Mouse (Mus musculus): ENCODE results near the gene St3gal3.
A peak's percentile ranks its signal among the peaks of the same experiment; 100 is the strongest.

Gene St3gal3

DNA sequence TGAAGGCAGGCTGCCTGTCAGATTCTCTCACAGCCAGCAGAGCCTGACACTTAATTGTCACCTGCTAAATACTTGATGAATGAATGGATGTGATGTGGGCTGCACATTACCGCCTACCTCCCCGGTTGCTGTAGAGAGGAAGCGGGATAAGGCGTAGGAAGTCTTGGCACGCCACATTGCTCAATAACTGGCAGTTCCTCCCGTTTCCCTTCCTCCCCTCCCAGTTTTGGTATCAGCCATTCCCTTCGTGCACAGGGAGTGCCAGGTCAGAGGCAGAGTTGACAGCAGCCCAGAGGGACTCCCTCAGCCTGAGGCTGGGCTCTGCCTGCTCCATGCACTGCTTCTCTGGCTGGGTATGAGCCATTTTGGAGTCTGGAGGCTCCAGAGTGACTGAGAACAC is 152.0 kb downstream of the St3gal3 start:
- DNase-seq: no peak

DNA sequence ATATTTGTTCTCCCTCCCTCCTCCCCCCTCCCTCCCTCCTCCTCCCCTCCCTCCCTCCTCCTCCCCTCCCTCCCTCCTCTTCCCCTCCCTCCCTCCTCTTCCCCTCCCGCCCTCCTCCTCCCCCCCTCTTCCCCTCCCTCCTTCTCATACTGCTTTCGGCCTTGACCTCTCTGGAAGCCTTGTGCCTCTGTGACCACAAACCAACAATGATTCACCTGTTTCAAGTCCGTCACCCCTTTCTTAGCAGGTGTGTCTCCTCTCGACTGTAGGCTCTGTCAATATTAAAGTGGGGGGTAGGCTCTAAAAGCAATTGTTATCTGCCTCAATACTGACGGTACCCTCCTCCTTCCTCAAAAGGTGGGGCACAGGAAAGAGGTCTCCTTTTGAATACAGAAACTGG is 153.2 kb downstream of the St3gal3 start:
- DNase-seq: no peak

DNA sequence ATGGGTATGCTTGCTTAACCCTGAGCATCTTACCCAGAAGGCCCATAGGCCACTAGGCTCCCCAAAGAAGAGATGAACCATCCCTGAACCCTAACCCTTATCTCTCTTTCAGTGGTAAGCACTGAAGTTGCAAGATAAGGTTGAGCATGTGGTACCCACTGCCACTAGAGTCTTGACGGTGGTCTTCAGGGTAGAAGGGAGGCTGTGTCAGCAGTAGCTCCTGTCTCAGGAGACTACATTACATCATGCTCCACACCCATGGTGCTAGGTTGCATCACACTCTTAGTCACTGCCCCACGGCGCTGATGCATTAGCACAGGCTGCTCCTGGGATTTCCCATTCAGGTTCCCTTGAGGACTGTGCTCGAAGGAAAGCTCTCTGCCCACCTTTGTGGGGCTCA is 154.6 kb downstream of the St3gal3 start:
- no peak for DNase-seq

DNA sequence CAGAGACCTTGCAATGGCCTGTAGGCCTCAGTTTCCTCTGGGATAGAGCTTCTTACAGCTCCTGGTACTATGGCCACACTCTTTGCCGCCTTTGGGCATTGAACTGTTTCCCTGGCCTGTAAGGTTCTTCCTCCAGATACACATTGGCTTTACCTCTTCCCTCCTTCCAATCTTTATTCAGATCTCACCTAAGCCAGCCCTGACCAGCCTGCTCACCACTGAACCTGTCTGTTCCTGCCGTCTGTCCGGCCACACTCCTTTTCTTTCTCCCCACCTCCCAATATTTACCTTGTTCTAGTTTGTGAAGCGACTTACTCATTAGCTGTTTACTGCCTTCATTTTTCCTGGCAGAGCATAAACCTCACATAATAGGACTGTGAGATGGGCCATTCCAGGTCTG is 155.5 kb downstream of the St3gal3 start:
- DNase-seq: no peak

DNA sequence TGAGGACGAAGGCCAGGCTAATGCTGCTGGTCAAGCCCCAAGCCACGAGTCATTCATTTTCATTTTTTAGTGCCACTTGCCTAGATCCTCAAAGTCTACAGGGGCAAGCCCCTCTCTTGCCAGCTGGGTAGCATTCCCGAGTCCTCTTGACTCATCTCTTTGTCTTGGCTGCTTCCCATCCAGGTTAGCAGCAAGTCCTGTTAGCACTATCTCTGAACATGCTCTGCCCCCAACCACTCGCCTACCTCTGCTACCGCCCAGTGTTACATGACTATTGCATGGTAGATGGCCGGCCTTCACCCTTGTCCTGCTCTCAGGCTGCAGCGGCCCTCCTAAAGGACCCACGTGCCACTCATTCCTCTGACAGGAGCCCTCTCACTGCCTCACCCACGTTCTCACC is 156.4 kb downstream of the St3gal3 start:
- DNase-seq: no peak

DNA sequence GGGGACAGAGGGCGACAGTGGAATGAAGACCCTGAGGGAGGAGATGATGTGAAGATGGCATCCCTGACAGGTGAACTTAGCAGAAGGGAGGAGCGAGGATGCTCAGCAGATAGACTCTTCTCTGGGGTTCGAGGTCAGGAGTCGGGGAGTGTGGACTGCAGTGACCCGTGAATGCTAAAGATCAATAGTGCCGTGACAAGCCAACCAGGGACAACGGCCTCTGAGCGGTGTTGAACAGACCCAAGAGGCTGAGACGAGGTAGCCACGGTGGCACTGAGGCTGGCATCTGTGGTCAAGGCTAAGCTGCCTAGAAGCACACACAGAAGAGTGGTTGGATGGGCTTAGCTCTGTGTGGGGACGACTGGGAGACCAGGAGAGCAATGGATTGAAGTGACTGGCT is 156.9 kb downstream of the St3gal3 start:
- no peak for DNase-seq

DNA sequence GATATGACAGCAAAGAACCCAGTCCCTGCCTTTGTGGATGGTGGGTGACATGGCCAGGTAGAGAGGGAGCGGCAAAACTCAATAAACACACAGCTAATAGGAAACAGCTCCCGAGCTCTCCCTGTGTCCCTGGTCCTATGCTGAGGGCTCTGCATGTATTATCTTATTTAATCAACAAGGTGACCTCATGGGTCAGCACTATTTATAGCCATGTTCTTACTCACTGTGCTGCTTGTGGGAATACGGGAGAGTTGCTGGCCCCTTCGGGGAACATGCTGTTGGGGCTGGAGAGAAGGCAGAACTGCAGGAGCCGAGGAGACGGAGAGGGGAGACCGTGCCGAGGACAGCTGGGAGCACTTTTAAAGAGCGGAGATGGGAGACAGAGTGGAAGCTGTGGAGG is 157.3 kb downstream of the St3gal3 start:
- no peak for DNase-seq

DNA sequence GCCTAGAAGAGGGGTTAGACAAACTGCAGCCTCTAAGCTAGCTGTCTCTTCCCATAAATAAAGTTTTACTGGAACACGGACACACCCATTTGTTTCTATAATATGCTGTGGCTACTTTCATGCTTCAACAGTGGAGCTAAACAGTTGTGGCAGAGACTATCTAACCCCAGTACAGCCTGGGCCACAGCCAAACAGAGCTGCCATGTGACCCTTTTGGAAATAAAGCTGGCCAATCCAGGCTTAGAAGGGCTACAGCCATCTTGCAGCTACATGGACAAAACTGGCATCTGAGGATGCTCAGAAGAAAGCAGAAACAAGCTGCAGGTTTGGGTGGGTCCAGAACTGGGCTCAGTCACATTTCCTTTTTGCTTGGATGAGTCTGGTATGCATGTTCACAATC is 158.9 kb downstream of the St3gal3 start:
- DNase-seq: no peak

DNA sequence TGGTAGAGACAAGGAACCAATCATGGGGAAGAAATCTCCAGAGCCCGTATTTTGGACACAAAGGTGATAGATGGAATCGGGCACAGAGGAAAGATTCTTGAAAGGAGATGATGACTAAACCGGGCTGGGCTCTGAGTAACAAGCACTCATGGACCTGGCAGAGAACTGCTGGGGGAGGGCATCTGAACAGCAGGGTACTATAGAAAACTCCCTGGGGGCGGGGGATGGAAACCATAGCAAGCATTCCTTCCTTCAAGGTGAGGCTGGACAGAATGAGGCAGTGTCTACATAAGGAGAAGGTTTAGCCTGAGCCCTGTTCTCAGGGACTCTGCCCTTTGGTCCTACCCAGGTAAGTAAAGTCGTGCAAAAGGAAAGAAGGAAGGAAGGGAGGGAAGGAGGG is 160.0 kb downstream of the St3gal3 start:
- no peak for DNase-seq

DNA sequence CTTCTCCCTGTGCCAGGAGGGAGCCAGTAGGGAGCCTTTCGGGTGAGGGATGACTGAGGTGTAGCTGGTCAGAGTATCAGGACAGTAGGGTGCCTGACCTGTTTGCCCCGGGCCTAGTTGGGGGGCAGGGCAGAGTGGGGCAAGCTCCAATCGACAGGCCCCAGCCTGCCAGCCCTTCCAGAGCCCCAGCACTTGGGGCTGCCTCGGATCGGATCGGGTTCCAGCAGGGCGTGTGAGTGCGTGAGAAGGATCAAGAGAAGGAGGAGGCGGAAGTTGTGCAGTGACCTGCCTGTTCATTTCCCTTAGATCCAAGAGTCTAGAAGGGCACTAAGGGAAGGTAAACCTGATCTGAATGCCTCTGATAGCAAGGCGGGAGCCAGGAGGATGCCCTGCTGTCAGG is 161.7 kb downstream of the St3gal3 start:
- no peak for DNase-seq

DNA sequence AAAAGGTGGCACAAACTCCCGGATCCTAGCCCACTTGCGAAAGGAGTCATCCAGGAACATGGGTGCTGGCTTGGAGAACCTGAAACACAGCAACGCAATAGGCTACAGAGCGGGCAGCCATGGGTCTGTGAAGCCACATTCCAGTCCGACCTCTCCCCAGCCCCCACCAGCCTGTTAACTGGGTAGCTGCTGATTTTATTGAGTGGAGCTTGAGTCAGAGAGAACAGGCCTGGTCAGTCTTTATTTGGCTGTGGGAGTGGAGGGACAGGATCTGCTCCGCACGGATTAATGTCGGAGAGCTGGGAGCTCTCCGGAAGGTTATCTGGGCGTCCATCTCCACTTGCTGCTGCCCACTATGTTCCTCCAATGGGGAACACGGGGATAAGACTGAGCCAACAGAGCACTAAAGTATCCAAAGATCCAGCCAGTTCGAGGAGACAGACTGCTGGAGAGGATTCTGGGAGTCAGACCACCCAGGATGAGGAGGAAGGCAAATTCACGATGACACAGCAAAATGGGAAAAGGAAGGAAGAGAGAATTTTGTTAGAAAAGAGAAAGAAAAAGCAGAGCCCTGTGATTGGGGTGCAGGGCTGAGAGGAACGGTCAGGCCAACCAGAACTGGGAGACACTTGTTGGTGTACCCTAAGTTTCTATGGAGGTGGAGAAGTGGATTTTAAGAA is 170.2 kb downstream of the St3gal3 start:
- no peak for DNase-seq

DNA sequence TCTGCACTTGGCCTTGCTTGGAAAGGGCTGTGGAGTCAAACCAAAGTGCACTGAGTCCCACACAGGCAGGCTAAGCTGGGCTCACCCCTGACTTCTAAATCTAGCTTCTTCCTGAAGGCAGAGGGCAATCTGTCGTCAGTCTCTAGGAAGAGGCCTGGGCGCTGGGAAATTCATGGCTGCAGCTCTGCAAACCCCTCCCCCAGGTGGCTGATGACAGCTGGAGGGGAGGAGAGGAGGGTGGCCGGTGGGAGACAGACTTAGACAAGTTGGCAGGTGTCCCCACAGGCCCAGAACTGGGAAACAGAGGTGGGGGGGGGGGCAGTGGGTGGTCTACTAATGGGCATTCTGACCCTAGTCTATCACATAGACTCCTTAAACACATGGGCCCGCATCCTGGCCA is 177.2 kb downstream of the St3gal3 start:
- no peak for DNase-seq

DNA sequence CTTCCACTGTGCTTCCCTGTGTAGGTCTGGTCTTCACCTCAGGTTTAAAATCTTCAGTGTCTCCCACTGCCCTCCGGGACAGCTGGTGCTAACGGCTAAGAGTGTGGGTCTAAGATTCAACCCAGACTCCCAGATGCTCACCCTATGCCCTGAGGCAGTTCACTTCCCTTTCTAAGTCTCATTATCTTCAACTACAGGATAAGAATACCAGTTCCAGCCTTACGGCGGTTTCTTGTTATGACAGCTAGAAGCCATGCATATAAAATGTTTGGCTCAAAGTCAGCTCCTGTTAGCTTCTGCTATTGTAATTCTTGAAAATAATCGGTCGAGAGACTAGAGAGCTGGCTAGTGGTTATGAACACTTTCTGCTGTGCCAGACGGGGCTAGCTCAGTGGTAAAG is 187.2 kb downstream of the St3gal3 start:
- no peak for DNase-seq

DNA sequence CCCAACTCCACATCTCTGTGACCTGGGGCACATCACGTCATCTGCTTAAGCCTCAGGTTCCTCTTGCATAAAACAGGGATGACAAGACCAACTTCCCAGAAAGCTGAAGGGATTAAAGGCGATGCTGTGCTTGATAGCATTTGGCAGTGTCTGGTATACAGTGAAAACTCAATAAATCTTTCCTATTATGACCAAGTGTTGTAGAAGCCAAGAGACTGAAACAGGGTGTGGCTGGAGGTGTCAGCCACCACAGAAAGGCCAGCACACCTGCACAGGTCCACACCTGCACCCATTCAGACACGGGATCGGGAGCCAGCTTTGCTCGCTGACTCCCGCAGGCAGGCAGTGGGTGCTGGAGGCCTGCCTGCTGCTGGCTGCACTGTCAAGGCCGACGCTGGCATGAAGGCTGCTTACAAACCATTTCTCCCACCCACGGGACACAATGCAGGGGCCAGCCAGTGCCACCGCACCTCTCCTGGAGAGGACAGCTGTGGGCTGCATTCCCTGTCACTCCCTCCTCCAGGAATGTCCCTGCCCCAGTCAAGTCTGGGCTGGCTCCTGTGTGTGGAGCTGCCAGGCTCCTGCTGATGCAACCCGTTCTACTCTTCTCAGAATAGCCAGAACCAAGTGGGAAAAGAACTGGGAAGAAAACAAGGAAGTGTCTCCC is 187.9 kb downstream of the St3gal3 start:
- DNase-seq: no peak

DNA sequence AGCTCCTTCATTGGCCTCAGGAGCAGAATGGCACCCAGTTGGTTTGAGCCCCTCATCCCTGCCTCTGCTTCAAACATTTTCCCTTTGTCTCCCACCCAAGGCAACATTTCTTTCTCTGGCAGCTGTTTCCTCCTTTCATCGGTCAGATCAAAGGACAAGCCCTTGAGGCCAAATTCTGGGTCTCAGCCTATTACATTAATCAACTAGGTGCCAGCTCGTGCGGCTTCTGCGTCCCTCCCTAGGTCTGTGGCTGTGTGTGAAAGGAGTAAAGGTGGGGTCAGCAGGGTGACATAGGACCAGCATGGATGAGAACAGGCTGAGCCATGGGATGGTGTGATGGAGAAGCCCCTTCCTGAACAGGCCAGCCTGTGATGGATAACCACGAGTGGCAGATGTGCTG is 191.4 kb downstream of the St3gal3 start:
- DNase-seq: no peak

DNA sequence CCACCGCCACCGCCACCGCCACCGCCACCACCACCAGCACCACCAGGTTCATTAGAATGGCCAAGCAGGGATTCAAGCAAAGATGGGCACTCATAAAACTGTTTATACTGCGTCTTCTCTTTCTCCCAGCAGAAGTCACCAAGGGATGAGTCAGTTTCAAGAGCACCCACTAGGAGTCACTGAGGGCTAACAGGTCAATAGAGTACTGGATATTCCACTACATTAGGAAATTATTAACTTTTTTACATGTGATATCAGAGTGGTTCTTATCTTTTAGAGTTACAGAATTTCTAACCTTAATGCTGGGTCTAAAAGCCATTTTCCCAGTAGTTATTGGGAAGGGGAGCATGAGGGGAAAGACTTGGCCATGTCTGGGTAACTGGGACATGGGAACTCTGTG is 197.8 kb downstream of the St3gal3 start:
- no peak for DNase-seq

DNA sequence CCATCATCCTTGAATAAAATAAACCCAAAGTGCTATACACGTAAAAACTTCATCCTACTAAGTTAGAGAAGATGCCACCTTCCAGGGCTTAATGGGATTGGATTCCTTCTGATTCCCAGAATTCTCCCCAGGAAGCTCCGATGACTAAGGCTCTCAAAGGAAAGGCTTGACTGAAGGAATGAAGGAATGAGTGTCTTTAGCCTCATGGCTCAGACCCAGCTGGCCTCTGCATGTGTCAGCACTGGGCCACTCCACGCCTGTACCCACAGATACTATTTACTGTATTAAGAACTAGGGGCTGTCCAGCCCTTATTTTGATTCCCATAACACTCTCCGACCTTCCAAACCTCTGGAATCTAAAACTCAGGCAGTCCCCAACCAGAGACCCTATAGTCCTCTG is 200.6 kb downstream of the St3gal3 start:
- DNase-seq: no peak

DNA sequence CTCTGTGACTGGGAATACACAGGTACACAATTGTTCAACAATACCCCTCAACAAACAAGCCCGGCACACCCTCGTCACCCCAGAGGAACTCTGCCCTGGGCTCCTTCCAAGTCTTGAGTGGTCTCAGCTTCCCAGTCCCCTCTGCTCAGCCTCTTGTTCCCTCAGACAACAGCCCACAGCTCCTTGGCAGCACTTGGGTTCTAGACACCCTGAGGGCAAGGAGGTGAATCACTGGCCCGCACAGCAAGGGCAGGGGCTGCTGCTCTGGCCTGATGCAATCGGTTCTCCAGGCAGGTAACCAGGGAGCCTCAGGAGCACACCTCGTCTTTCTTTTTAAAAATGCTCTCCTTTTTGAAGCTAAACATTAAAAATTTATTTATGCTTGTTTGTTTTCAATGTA is 201.5 kb downstream of the St3gal3 start:
- DNase-seq: no peak

DNA sequence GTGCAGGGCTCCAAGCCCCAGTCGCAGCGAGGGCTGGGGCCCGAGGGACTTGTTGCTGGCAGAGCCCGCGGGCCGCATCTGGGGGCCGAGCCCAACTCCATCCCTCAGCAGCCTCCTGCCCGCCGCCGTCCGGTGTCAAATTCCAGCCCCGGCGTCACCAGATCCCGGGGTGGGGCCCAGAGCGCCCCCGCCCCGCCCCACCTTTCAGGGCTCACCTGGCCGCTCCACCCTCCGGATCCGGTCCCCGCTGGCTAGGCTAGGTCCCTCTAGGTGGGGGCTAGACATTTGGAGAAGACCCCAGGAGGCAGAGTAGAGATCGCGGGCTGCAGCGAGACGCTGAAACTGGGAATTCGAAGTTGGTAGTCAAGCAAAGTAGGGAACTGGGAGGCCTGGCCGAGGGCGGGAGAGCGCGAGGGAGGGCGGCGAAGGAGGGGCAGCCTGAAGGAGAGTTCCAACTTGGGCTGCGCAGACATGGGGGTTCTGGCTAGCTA is 205.3 kb downstream of the St3gal3 start, which contains the start of gene Artn:
Gene Artn (minus strand): TSS at position 373 of the 491 bp plus-strand sequence.
- peak; percentile 62 to 63 for DNase-seq

DNA sequence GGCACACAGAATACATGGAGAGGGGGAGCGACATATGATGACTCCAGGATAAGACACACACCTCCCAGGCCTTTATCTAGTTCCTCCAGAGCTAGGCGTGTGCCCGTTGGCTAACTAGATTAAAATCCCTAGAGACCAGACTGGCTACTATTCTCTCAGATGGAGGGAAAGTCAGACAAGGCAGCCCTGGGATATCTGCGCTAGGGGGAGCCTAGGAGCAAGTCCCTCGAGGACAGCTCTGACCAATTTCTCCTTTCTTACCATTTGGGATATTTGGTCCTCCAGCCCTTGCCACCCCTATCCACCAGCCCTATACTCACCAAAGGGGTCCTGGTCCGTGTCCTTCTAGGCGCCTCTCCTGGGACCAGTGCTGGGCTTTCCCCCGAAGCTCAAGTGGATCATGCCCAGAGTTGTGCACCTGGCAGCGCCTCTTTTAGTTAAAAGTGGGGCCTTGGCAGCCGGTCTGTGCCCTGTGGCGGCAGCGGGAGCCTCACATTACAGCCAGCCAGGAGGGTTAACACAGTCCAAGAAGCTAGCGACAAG is 205.9 kb downstream of the St3gal3 start:
- DNase-seq: peak; percentile 50 to 70

DNA sequence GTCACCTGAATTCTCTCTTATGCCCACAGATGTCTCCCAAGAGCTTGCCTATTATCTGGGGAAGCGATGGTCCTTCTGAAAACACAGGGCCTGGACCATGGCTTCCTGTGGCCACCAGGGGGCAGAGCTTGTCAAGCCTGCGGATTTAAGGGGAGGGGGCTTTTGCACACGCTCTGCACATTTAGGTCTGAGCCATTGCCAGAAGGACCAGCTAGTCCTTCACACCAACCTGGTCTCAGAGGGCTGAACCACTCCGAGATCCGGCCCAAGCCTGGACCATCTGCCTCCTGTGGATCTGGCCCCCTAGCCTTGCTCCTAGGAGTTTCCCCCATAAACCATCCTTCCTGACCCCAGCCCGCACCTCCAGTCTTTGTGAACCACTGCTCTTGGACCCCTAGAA is 206.5 kb downstream of the St3gal3 start:
- no peak for DNase-seq

DNA sequence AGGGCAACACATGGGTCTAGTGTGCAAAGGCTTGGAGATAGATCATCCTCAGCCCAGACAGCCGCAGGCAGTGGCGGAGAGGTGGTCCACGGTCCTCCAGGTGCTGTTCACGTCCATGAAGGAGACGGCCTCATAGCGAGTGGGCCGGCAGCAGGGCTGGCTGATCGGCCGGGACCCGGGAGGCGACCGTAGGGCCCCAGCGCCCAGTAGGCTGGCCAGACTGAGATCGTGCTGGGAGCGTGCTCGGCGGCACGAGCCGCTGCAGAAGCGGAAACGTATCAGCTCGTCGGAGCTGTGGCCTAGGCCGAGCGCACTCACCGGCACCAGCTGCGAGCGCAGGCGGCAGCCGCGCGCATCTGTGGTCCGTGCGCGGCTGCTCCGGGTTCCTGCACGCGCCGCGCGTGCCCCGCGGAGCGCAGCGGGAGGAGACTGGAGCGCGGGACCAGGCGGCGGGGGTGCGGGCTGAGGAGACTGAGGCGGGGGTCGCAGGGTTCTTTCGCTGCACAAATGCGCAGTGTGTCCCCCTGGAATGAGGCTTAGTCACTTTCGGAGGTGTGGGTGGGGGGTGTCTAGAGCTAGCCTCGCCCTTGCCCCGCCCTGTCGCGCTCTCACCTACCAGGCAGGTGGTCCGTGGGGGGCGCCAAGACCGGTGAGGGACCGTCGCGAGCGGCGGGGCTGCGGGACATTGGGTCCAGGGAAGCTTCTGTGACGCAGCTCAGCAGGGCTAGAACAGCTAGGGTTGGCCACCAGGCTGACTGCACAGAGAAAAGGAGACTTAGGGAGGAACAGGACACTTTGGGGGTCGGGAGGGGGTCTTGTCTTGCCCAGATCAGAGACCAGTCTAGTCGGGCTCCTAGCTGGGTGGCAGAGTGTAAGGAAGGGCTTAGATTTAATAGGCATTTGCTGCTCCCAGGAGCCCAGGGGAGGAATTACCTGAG is 207.9 kb downstream of the St3gal3 start:
- no peak for DNase-seq

DNA sequence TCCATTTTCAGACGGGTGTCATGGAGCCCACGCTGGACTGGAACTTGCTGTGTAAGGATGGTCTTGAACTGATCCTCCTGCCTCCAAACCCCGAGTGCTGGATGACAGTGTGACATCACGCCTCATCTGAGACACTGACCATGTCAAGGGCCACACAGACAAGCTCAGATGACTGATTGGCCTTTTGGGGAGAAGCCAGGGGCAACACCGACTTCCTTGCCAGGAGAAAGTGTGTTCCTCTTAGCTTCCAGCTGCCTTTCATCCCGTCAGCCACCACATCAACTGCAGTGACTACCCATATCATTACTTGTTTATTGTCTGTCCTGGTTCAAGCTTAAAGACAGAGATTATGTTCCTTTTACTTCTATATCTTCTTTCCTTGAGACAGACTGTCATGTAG is 209.8 kb downstream of the St3gal3 start:
- no peak for DNase-seq
